Mouse (Mus musculus) olfactory bulb, adult 2 months (tissue): Measurements from ENCODE around the gene Eif3i.

Experiments used
- CTCF ChIP-seq: fragments of 200-500 bp; IDR thresholded peaks from 2 replicates; pipeline ENCODE4 v1.5.1; 2012; ENCODE audit warnings: low read depth, mild to moderate bottlenecking, low read length, moderate library complexity; ENCODE audit not compliant: insufficient read depth
- POLR2A ChIP-seq: fragments of 200-500 bp; IDR thresholded peaks from 2 replicates; pipeline ENCODE4 v1.6.1; 2012; ENCODE audit warnings: mild to moderate bottlenecking, low read depth, low read length, moderate library complexity; ENCODE audit not compliant: insufficient read depth

DNA sequence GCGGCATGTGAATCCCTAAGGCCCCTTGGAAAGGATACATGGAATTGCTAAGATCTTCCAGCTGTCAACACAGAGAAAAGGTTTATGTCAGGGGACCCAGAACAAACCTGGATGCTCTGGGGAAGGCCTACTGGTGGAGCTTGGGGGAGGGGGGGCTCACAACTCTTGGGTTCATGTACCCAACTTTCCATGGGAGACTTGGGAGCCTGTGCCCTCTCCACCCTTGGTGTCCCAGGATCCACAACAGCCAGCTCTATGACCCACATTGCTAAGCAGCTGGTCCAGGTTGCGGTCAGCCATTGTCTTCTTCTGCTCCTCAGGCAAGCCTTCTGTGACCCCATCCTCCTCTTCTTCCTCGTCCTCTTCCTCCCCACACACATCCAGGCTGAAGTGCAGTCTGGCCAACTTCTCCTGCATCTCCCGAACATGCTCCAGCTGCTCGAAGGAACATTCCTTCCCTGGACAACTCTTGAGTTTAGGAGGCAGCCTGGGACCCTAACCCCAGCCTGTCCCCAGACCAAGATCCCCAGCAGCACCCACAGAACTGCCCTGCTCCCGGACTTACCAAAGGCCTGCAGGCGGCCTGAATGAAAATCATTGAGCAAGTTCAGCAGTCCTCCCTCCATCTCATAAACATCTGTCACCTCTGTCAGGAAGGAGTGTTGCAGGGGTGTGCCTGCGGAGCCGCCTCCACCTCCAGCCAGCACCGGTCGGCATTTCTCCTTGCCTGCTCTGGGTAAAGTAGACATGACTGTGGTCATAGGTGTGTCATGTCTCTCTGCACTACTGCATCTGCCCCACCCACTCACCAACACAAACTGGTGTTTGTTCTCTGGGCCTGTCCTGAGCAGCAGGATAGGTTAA is 20.2 kb upstream of the Eif3i start:
- TF ChIP-seq POLR2A, result no peak
- TF ChIP-seq CTCF, result no peak
